Mouse (Mus musculus): ENCODE measurements at regions not wholly inside any gene's neighbourhood (a gene's known extent, or its start where the extent isn't known, plus 50 kb on each side); places are given as distances from the start of the nearest gene placed in this dataset.

GRCm38 (mm10) chr4:8413307-8413706 is 174.5 kb upstream of the Car8 start:
- H3K27ac ChIP-seq, result no peak overlapping the region
- no peaks in the 10 kb centered on the region for H3K9me3 ChIP-seq
- peaks cover 6% of the 10 kb centered on the region for H3K4me1 ChIP-seq
- H3K9ac ChIP-seq, result no peak overlapping the region
- no peaks in the 10 kb centered on the region for H3K27me3 ChIP-seq
- ATAC-seq (ENCODE audit: low FRiP score), result no peak
- no peaks in the 10 kb centered on the region for H3K36me3 ChIP-seq (replicated peaks)
- no peak overlapping the region for H3K4me3 ChIP-seq (replicated peaks)
- no peak overlapping the region for H3K4me2 ChIP-seq

- Histone ChIP-seq H3K4me1 (no peaks in the 10 kb centered on the region), H3K27me3 (no peaks in the 10 kb centered on the region), H3K4me3 (replicated peaks) (no peak overlapping the region), H3K36me3 (replicated peaks) (no peaks in the 10 kb centered on the region), H3K4me2 (no peak overlapping the region), H3K9me3 (no peaks in the 10 kb centered on the region), H3K9ac (no peak overlapping the region), H3K27ac (no peak overlapping the region)
- 87% methylated on average over 2 of the region's 2 CpGs for WGBS
- no peak for ATAC-seq (ENCODE audit: low FRiP score)
Observed at GRCm38 (mm10) chr4:8400069-8400468, 161.2 kb upstream of the Car8 start.

GRCm38 (mm10) chr4:8399430-8399829 is 160.6 kb upstream of the Car8 start:
- H3K4me1 ChIP-seq, result no peaks in the 10 kb centered on the region
- H3K27ac ChIP-seq, result no peak overlapping the region
- H3K4me3 ChIP-seq (replicated peaks), result no peak overlapping the region
- H3K9ac ChIP-seq, result no peak overlapping the region
- no peaks in the 10 kb centered on the region for H3K9me3 ChIP-seq
- 79% methylated on average over 1 of the region's 1 CpGs for WGBS
- H3K36me3 ChIP-seq (replicated peaks), result no peaks in the 10 kb centered on the region
- no peaks in the 10 kb centered on the region for H3K27me3 ChIP-seq
- ATAC-seq (ENCODE audit: low FRiP score), result no peak
- no peak overlapping the region for H3K4me2 ChIP-seq

- no peaks in the 10 kb centered on the region for H3K36me3 ChIP-seq (replicated peaks)
- H3K4me1 ChIP-seq, result no peaks in the 10 kb centered on the region
- H3K9me3 ChIP-seq, result no peaks in the 10 kb centered on the region
- no peak overlapping the region for H3K4me2 ChIP-seq
- H3K27ac ChIP-seq, result no peak overlapping the region
- WGBS, result 82% methylated on average over 4 of the region's 4 CpGs
- ATAC-seq (ENCODE audit: low FRiP score), result no peak
- no peaks in the 10 kb centered on the region for H3K27me3 ChIP-seq
- H3K9ac ChIP-seq, result no peak overlapping the region
- H3K4me3 ChIP-seq (replicated peaks), result no peak overlapping the region
Observed at GRCm38 (mm10) chr4:8398969-8399368, 160.1 kb upstream of the Car8 start.

DNA sequence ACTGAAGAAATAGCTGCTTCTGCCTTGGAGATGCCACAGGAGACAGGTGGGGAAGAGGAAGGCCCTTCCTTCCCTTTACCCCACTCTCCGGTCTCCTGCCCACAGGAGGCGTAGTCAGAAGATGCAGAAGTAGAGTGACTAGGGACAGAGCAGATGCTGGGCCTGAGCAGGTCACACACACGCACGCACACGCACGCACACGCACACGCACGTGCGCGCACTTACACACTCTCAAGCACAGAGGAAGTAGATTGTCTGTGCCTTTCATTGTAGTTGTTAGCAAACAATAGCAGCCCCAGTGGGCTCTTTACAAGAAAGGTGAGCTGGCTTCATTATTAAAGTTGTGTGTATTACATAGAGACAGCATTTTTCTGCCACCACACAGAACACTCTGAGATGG is 144.3 kb upstream of the Car8 start:
- no peaks in the 10 kb centered on the region for H3K36me3 ChIP-seq (replicated peaks)
- 94% methylated on average over 11 of the region's 11 CpGs for WGBS
- no peak overlapping the region for H3K4me3 ChIP-seq (replicated peaks)
- ATAC-seq (ENCODE audit: low FRiP score), result no peak
- no peaks in the 10 kb centered on the region for H3K27me3 ChIP-seq
- no peak overlapping the region for H3K4me2 ChIP-seq
- peaks cover 16% of the 10 kb centered on the region for H3K4me1 ChIP-seq
- H3K27ac ChIP-seq, result no peak overlapping the region
- H3K9me3 ChIP-seq, result no peaks in the 10 kb centered on the region
- H3K9ac ChIP-seq, result no peak overlapping the region

DNA sequence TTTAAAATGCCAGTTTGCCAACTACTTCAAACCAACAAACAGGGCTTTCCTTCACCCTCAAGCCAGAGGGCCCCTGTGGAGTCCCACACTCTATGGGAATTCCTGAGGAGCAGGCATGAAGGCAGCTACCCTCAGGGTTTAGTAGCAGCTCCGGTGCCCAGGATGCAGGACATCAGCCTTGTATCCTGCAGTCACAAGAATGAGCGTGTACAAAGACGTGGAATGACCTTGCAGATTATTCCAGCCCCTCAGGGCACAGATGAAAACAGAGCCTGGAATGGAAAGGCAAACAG is 143.2 kb upstream of the Car8 start:
- peak; percentile 68; the same call in 1 of the 2 replicates for ATAC-seq (ENCODE audit: low FRiP score)
- no peak overlapping the region for H3K4me2 ChIP-seq
- no peaks in the 10 kb centered on the region for H3K9me3 ChIP-seq
- H3K4me3 ChIP-seq (replicated peaks), result no peak overlapping the region
- no peak overlapping the region for H3K27ac ChIP-seq
- H3K27me3 ChIP-seq, result no peaks in the 10 kb centered on the region
- WGBS, result 36% methylated on average over 3 of the region's 3 CpGs
- H3K9ac ChIP-seq, result no peak overlapping the region
- no peaks in the 10 kb centered on the region for H3K36me3 ChIP-seq (replicated peaks)
- peaks cover 16% of the 10 kb centered on the region for H3K4me1 ChIP-seq

DNA sequence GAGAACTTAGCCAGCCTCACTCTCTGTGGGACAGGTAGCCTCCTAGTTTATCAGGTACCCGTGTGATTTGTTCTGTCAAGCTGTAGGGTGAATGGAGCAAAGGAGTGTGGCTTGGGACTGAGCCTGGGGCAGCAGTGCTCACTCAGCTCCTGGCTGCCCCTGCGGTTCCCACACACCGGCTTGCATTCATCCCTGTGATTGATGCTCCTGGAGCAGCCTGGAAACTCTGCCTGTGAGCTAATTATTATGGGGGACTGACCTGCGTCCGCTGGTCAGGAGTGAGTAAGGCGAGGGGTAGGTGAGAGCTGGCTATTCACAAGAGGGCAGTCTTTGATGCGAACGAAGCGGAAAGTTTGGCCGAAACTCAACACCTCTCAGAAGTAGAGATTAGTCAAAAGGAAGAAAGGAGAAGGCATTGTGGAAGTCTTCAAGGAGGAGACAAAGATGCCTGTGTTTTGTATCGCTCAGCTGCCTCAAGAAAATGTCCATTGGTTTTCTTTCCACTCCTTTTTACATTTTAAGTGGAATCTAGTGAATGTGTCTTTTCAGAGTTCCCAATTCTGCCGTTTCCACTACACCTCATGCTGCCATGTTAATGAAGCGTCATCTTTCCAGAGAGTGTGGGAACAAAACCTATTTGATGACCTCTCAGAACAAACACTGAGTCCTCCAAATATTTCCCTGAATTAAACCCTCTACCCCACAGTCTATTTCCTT is 142.7 kb upstream of the Car8 start:
- ATAC-seq (ENCODE audit: low FRiP score), result peak; percentile 61; the same call in 1 of the 2 replicates

GRCm38 (mm10) chr4:8380711-8381338 is 142.0 kb upstream of the Car8 start:
- Histone ChIP-seq H3K9me3 (no peaks in the 10 kb centered on the region), H3K4me2 (no peak overlapping the region), H3K27me3 (no peaks in the 10 kb centered on the region), H3K27ac (no peak overlapping the region), H3K4me3 (replicated peaks) (no peak overlapping the region), H3K9ac (no peak overlapping the region), H3K4me1 (peaks cover 16% of the 10 kb centered on the region), H3K36me3 (replicated peaks) (no peaks in the 10 kb centered on the region)
- peak; percentile 69 for ATAC-seq (ENCODE audit: low FRiP score)
- WGBS, result 62% methylated on average over 5 of the region's 5 CpGs

More for the DNA sequence above, 142.7 kb upstream of the Car8 start:
- 10% methylated on average over 13 of the region's 13 CpGs for WGBS
- H3K9me3 ChIP-seq, result no peaks in the 10 kb centered on the region
- H3K27ac ChIP-seq, result no peak overlapping the region
- H3K9ac ChIP-seq, result no peak overlapping the region
- H3K27me3 ChIP-seq, result no peaks in the 10 kb centered on the region
- no peak overlapping the region for H3K4me3 ChIP-seq (replicated peaks)
- H3K4me1 ChIP-seq, result peaks cover 16% of the 10 kb centered on the region
- no peaks in the 10 kb centered on the region for H3K36me3 ChIP-seq (replicated peaks)
- H3K4me2 ChIP-seq, result no peak overlapping the region

GRCm38 (mm10) chr4:8374737-8375489 is 136.1 kb upstream of the Car8 start:
- ATAC-seq (ENCODE audit: low FRiP score), result no peak
- Histone ChIP-seq H3K9ac (no peak overlapping the region), H3K4me2 (no peak overlapping the region), H3K9me3 (no peaks in the 10 kb centered on the region), H3K27ac (no peak overlapping the region), H3K27me3 (no peaks in the 10 kb centered on the region), H3K36me3 (replicated peaks) (no peaks in the 10 kb centered on the region), H3K4me3 (replicated peaks) (no peak overlapping the region), H3K4me1 (no peaks in the 10 kb centered on the region)
- 75% methylated on average over 6 of the region's 6 CpGs for WGBS

DNA sequence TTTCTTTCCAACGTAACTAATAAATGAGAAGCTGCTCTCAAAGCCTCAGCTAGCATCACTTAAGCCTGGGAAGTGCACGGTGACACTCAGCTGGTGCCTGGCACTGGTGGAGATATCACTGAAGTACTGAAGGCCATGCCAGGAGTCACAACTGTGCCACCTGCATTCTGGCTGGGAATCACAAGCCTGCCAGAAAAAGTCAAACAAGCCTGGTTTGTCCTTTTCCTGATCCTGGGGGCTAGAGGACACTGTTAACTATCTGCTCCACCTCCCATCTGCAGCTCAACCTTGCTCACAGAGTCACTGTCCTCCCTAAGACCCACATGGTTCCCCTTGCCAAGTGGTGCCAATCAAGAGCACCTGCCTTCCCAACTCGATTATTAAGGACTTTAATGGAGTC is 135.2 kb upstream of the Car8 start:
- no peaks in the 10 kb centered on the region for H3K27me3 ChIP-seq
- no peak for ATAC-seq (ENCODE audit: low FRiP score)
- 84% methylated on average over 3 of the region's 3 CpGs for WGBS
- H3K4me1 ChIP-seq, result no peaks in the 10 kb centered on the region
- no peak overlapping the region for H3K9ac ChIP-seq
- no peak overlapping the region for H3K27ac ChIP-seq
- H3K9me3 ChIP-seq, result no peaks in the 10 kb centered on the region
- H3K36me3 ChIP-seq (replicated peaks), result no peaks in the 10 kb centered on the region
- H3K4me3 ChIP-seq (replicated peaks), result no peak overlapping the region
- H3K4me2 ChIP-seq, result no peak overlapping the region

- Histone ChIP-seq H3K27me3 (no peaks in the 10 kb centered on the region), H3K9ac (no peak overlapping the region), H3K4me2 (no peak overlapping the region), H3K27ac (no peak overlapping the region), H3K9me3 (no peaks in the 10 kb centered on the region), H3K36me3 (replicated peaks) (no peaks in the 10 kb centered on the region), H3K4me1 (no peaks in the 10 kb centered on the region), H3K4me3 (replicated peaks) (no peak overlapping the region)
- ATAC-seq (ENCODE audit: low FRiP score), result no peak
- 65% methylated on average over 3 of the region's 3 CpGs for WGBS
Observed at GRCm38 (mm10) chr4:8372069-8372468, 133.2 kb upstream of the Car8 start.

DNA sequence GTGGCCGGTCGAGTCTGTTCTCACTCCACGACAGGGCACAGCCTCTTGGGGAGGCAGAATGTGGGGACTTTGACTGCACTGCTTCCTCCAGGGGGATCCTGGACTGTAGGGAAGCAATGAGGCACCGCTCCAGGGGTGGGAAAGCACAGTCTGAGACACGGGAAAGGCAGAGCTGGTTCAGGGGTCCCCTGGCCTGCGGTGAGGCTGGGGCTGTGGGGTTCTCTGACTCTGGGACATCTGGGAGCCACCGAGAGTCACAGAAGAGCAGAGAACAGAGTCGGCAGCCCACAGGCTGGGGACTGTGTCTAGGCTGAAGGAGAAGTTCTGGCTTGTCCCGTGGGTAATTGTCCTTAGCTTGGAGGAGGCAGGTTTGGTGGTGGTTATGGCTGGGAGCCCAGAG is 131.9 kb upstream of the Car8 start:
- WGBS, result 77% methylated on average over 9 of the region's 9 CpGs
- no peak for ATAC-seq (ENCODE audit: low FRiP score)
- no peak overlapping the region for H3K27ac ChIP-seq
- no peaks in the 10 kb centered on the region for H3K9me3 ChIP-seq
- H3K4me2 ChIP-seq, result no peak overlapping the region
- H3K4me1 ChIP-seq, result no peaks in the 10 kb centered on the region
- H3K9ac ChIP-seq, result no peak overlapping the region
- no peaks in the 10 kb centered on the region for H3K36me3 ChIP-seq (replicated peaks)
- H3K4me3 ChIP-seq (replicated peaks), result no peak overlapping the region
- no peaks in the 10 kb centered on the region for H3K27me3 ChIP-seq

Measured in forebrain, embryonic 12.5 days (tissue).